Mouse (Mus musculus) neural tube, embryonic 12.5 days (tissue): ENCODE measurements at regions not wholly inside any gene's neighbourhood (a gene's known extent, or its start where the extent isn't known, plus 50 kb on each side); places are given as distances from the start of the nearest gene placed in this dataset.

Experiments
- ATAC-seq: fragments of 200-750 bp; cut with Nextera tagmentation; 2 replicates; pipeline ENCODE4 v1.8.0; 2017; ENCODE audit warnings: low read depth, mild to moderate bottlenecking, moderate TSS enrichment, moderate library complexity; ENCODE audit not compliant: low FRiP score
- H3K27ac ChIP-seq: fragments of 300-500 bp; sonication (generic); 2 replicates; pipeline ENCODE4 v1.5.1; 2016
- H3K27me3 ChIP-seq: fragments of 300-500 bp; sonication (generic); replicated peaks from 2 replicates; pipeline ENCODE4 v1.6.1; 2016; ENCODE audit warnings: mild to moderate bottlenecking
- H3K36me3 ChIP-seq: fragments of 300-500 bp; sonication (generic); 2 replicates; pipeline ENCODE4 v1.6.1; 2016; ENCODE audit warnings: mild to moderate bottlenecking
- H3K4me1 ChIP-seq: fragments of 300-500 bp; sonication (generic); 2 replicates; pipeline ENCODE4 v1.6.1; 2016
- H3K4me2 ChIP-seq: fragments of 300-500 bp; sonication (generic); replicated peaks from 2 replicates; pipeline ENCODE4 v1.6.1; 2016; ENCODE audit warnings: mild to moderate bottlenecking
- H3K4me3 ChIP-seq: fragments of 300-500 bp; sonication (generic); 2 replicates; pipeline ENCODE4 v1.5.1; 2016
- H3K9ac ChIP-seq: fragments of 300-500 bp; sonication (generic); 2 replicates; pipeline ENCODE4 v1.6.1; 2016; ENCODE audit warnings: mild to moderate bottlenecking
- H3K9me3 ChIP-seq: fragments of 300-500 bp; sonication (generic); 2 replicates; pipeline ENCODE4 v1.6.1; 2016; ENCODE audit warnings: mild to moderate bottlenecking
- WGBS: fragments of 180-500 bp; shearing (Covaris S2); methylation state at CpG from one replicate; pipeline ENCODE4 v1.1.7; 2016; 5-methylcytosine and 5-hydroxymethylcytosine counted together

DNA sequence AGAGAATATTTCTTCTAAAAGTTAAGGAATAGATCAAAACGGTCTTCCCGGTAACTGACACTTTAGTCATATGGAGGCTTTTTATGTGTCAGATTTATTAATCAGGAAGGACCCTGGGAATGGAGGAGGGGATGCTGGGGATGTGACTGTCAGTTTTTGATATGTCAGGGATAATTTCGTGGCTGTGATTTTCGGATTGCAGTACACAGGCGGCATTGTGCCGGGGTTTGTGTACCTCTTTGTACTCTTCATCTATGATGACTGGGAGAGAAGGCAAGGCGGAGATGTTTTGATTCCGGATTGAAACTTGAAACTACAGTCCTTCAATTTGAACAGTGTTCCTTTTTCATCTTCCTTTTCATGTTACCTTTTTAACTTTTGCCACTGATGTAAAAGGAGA lies 344.2 kb downstream of the Mdfic start:
- no peak overlapping the region for H3K27ac ChIP-seq
- H3K9me3 ChIP-seq: no peaks in the 10 kb centered on the region
- no peak for ATAC-seq
- H3K4me1 ChIP-seq: no peaks in the 10 kb centered on the region
- H3K27me3 ChIP-seq: no peaks in the 10 kb centered on the region
- no peaks in the 10 kb centered on the region for H3K36me3 ChIP-seq
- no peak overlapping the region for H3K4me2 ChIP-seq
- H3K4me3 ChIP-seq: no peak overlapping the region
- H3K9ac ChIP-seq: no peak overlapping the region
- WGBS: 76% methylated on average over 8 of the region's 8 CpGs

DNA sequence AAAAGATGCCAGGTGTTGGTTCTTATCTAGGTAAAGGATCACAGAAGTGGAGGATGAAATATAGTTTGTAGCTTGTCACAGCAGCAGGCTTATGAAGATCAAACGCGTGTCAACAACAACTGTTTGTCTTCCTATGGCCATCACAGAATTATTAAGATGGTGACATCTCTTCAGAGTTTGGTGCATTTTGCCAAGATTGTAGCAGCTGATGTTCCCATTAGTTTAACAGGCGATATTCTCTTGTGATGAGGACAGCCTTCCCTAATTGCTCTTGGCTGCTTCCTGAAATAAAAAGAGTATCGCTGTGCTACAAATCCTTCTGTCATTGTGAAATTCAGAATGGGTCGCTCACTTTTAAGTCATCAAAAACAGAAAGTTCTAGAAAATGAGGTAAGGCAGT lies 344.7 kb downstream of the Mdfic start:
- Histone ChIP-seq H3K9ac (no peak overlapping the region), H3K9me3 (no peaks in the 10 kb centered on the region), H3K4me3 (no peak overlapping the region), H3K27ac (no peak overlapping the region), H3K4me2 (no peak overlapping the region), H3K27me3 (no peaks in the 10 kb centered on the region), H3K36me3 (no peaks in the 10 kb centered on the region), H3K4me1 (no peaks in the 10 kb centered on the region)
- no peak for ATAC-seq
- 89% methylated on average over 5 of the region's 5 CpGs for WGBS

DNA sequence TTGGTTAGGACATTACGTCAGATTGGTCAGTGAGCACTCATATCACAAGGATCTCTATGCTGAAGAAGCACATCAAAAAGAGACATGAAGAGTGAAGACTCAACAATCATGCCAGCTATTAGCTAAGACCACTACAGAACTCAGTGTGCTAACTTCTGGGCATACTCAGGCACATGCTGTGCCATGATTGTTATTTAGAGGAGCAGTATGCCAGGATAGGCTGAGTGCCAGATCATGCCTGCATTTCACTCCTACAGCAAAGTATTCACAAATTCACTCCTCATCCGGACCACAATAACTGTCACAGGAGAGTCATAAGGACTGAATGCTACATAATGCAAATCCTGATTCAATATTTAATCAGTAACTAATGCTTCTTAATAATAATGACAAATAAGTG lies 355.8 kb downstream of the Mdfic start:
- H3K36me3 ChIP-seq: no peaks in the 10 kb centered on the region
- H3K9me3 ChIP-seq: no peaks in the 10 kb centered on the region
- WGBS: 84% methylated on average over 2 of the region's 2 CpGs
- no peaks in the 10 kb centered on the region for H3K4me1 ChIP-seq
- no peak for ATAC-seq
- H3K9ac ChIP-seq: no peak overlapping the region
- no peak overlapping the region for H3K4me3 ChIP-seq
- H3K27me3 ChIP-seq: no peaks in the 10 kb centered on the region
- H3K4me2 ChIP-seq: no peak overlapping the region
- H3K27ac ChIP-seq: no peak overlapping the region

GRCm38 (mm10) chr6:16077195-16077810 lies 356.8 kb downstream of the Mdfic start:
- Histone ChIP-seq H3K4me2 (no peak overlapping the region), H3K36me3 (no peaks in the 10 kb centered on the region), H3K9ac (no peak overlapping the region), H3K9me3 (no peaks in the 10 kb centered on the region), H3K4me1 (no peaks in the 10 kb centered on the region), H3K27ac (no peak overlapping the region), H3K27me3 (no peaks in the 10 kb centered on the region), H3K4me3 (no peak overlapping the region)
- 0 out of 2 replicates have a peak, but pooled peaks have one; percentile 25 for ATAC-seq
- 66% methylated on average over 4 of the region's 4 CpGs for WGBS

DNA sequence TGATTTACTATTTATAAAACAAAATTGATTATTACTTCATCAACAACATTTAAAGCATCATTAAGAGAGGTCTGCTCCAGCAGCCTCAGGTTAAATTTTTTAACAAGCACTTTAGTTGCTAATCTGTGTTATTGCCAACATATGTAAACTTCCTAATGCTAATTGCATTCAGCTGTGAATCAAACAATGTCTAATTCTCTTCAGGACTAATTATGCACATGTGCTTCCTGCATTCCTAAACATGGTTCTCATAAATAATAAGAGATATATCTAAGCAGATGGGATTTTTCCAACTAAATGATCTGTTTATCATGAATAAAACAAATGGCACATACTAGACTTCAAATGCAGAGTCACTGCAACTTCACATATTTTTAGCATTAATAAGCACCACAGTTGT lies 357.5 kb downstream of the Mdfic start:
- H3K4me1 ChIP-seq: no peaks in the 10 kb centered on the region
- H3K27ac ChIP-seq: no peak overlapping the region
- ATAC-seq: no peak
- no peak overlapping the region for H3K9ac ChIP-seq
- H3K4me2 ChIP-seq: no peak overlapping the region
- no peaks in the 10 kb centered on the region for H3K9me3 ChIP-seq
- no peaks in the 10 kb centered on the region for H3K27me3 ChIP-seq
- no peak overlapping the region for H3K4me3 ChIP-seq
- H3K36me3 ChIP-seq: no peaks in the 10 kb centered on the region

- ATAC-seq: no peak
- 92% methylated on average over 7 of the region's 7 CpGs for WGBS
- Histone ChIP-seq H3K4me3 (no peak overlapping the region), H3K4me2 (no peak overlapping the region), H3K27me3 (no peaks in the 10 kb centered on the region), H3K9me3 (no peaks in the 10 kb centered on the region), H3K4me1 (no peaks in the 10 kb centered on the region), H3K36me3 (no peaks in the 10 kb centered on the region), H3K27ac (no peak overlapping the region), H3K9ac (no peak overlapping the region)
Measured at GRCm38 (mm10) chr6:16086952-16087537, 366.6 kb downstream of the Mdfic start.

DNA sequence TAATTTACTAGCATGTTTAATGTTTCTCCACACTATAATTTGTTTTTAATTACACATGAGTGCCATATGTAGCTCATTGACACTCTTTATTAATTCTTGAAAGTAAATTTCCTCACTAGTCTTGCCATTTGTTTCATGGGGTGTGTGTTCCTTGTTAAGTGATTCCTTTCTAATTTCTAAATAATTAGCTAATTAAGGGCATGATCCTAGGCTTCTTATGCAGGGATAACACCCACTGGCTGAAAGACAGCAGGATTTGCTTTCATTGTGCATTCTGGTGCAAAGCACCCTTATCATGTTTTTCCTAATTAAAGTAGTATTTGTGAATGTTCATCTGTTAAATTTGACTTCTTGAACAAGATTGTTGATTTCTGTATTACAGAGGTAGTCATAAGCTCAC lies 378.3 kb downstream of the Mdfic start:
- no peak for ATAC-seq
- H3K27me3 ChIP-seq: no peaks in the 10 kb centered on the region
- H3K4me2 ChIP-seq: no peak overlapping the region
- no peaks in the 10 kb centered on the region for H3K4me1 ChIP-seq
- H3K36me3 ChIP-seq: no peaks in the 10 kb centered on the region
- no peak overlapping the region for H3K27ac ChIP-seq
- H3K9me3 ChIP-seq: no peaks in the 10 kb centered on the region
- no peak overlapping the region for H3K9ac ChIP-seq
- no peak overlapping the region for H3K4me3 ChIP-seq

DNA sequence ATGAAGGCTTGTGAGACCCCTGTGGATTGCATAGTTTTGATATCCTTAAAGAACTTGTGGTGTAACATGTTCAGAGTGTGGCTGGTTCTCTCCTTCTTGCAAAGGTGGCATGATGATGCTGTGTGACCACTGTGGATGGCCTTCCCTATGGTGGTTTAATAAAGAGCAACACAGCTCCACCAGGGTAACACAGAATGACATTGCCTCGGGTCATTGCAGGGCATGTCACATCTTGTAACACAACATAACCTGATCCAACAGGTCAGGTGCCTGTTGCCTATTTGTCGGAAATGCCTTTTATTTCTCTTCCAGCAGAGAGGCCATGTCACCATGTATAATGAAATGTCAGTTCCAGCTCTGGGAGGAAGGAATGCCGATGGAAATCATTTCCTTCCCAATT lies 420.5 kb downstream of the Mdfic start:
- H3K4me2 ChIP-seq: no peak overlapping the region
- H3K27ac ChIP-seq: no peak overlapping the region
- H3K4me3 ChIP-seq: no peak overlapping the region
- no peaks in the 10 kb centered on the region for H3K36me3 ChIP-seq
- H3K9me3 ChIP-seq: no peaks in the 10 kb centered on the region
- no peaks in the 10 kb centered on the region for H3K27me3 ChIP-seq
- ATAC-seq: no peak
- H3K9ac ChIP-seq: no peak overlapping the region
- WGBS: 83% methylated on average over 3 of the region's 3 CpGs
- no peaks in the 10 kb centered on the region for H3K4me1 ChIP-seq

GRCm38 (mm10) chr6:16144538-16144937 lies 424.1 kb downstream of the Mdfic start:
- 69% methylated on average over 6 of the region's 6 CpGs for WGBS
- Histone ChIP-seq H3K27me3 (no peaks in the 10 kb centered on the region), H3K4me1 (no peaks in the 10 kb centered on the region), H3K36me3 (no peaks in the 10 kb centered on the region), H3K27ac (no peak overlapping the region), H3K9me3 (no peaks in the 10 kb centered on the region), H3K4me3 (no peak overlapping the region), H3K9ac (no peak overlapping the region), H3K4me2 (no peak overlapping the region)
- no peak for ATAC-seq

DNA sequence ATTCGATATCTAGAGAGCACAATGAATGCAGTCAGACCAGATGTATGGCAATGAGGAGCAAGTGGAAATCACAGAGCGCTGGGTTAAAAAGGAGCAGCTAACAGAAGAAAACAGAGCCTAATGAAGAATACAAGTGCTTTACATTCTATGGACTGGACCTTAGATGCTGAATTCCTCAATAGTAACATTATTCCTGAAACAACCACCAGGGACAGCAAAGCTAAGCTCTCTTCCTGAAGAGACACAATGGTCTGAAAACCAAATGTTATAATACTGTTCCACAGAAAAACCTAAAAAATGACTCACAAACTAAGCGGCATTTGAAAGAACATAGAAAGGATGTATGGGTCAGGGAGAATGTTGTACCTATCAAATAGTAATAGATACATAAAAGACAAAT lies 430.1 kb downstream of the Mdfic start:
- H3K9me3 ChIP-seq: no peaks in the 10 kb centered on the region
- no peak overlapping the region for H3K9ac ChIP-seq
- H3K27ac ChIP-seq: no peak overlapping the region
- H3K4me3 ChIP-seq: no peak overlapping the region
- no peaks in the 10 kb centered on the region for H3K4me1 ChIP-seq
- ATAC-seq: no peak
- H3K4me2 ChIP-seq: no peak overlapping the region
- no peaks in the 10 kb centered on the region for H3K36me3 ChIP-seq
- H3K27me3 ChIP-seq: no peaks in the 10 kb centered on the region
- WGBS: 91% methylated on average over 3 of the region's 3 CpGs

DNA sequence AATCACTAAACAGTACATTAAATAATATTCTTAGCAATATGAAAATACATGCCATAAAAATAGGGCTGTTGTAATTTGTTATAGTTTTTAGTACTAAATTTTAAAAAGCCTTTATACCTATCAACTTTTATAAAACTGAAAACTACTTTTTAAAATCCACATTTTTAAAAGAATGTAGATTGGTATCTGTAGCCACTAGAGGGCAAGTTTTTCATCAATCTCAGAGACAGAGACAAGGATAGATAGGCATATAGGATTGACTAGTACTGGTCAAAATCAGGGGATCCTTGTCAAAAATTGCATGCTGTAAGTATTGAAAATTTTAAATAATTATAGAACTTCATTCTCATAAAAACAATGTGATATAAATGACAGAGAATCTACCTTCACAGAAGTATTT lies 431.0 kb downstream of the Mdfic start:
- no peaks in the 10 kb centered on the region for H3K36me3 ChIP-seq
- H3K9me3 ChIP-seq: no peaks in the 10 kb centered on the region
- H3K27me3 ChIP-seq: no peaks in the 10 kb centered on the region
- no peak overlapping the region for H3K9ac ChIP-seq
- no peak overlapping the region for H3K4me2 ChIP-seq
- no peaks in the 10 kb centered on the region for H3K4me1 ChIP-seq
- no peak for ATAC-seq
- H3K27ac ChIP-seq: no peak overlapping the region
- H3K4me3 ChIP-seq: no peak overlapping the region

- no peak for ATAC-seq
Measured at GRCm38 (mm10) chr6:16152691-16153090, 432.2 kb downstream of the Mdfic start.

DNA sequence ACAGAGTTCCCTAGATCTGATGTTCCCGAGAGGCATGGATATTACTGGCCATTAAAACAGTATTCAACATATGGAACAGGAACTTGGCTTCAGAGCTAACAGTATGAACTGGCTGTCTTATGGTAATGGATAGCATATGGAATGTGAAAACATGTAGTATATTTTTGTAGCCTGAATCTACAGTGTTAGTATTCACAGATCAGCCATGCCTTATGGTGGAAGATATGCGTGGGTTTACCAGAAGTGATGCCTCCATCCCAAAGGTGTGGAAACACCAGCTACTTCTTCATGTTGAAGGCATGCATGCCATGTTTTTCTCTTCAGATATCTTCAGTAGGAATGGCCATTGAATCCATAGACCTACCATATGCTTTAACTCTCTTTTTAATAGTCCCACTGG lies 444.6 kb downstream of the Mdfic start:
- no peak overlapping the region for H3K27ac ChIP-seq
- H3K4me1 ChIP-seq: no peaks in the 10 kb centered on the region
- no peak overlapping the region for H3K9ac ChIP-seq
- no peak for ATAC-seq
- 92% methylated on average over 2 of the region's 2 CpGs for WGBS
- no peaks in the 10 kb centered on the region for H3K27me3 ChIP-seq
- H3K36me3 ChIP-seq: no peaks in the 10 kb centered on the region
- no peaks in the 10 kb centered on the region for H3K9me3 ChIP-seq
- no peak overlapping the region for H3K4me3 ChIP-seq
- no peak overlapping the region for H3K4me2 ChIP-seq

More at GRCm38 (mm10) chr6:16152691-16153090, 432.2 kb downstream of the Mdfic start:
- Histone ChIP-seq H3K9me3 (no peaks in the 10 kb centered on the region), H3K4me2 (no peak overlapping the region), H3K36me3 (no peaks in the 10 kb centered on the region), H3K27me3 (no peaks in the 10 kb centered on the region), H3K4me3 (no peak overlapping the region), H3K4me1 (no peaks in the 10 kb centered on the region), H3K27ac (no peak overlapping the region), H3K9ac (no peak overlapping the region)
- 55% methylated on average over 6 of the region's 6 CpGs for WGBS
